Mouse (Mus musculus): Measurements from ENCODE around the gene Ift80. TPM values are rescaled to one million over a fixed set of nuclear protein-coding genes. Genes with fewer than 3 reads are reported as not detected.

Ift80 gene
- 8.5 and 9.0 TPM in 2 replicates for polyA plus RNA-seq (2015; fragmentation: Nextera tagmentation; extraction: Ambion mirVana)

DNA sequence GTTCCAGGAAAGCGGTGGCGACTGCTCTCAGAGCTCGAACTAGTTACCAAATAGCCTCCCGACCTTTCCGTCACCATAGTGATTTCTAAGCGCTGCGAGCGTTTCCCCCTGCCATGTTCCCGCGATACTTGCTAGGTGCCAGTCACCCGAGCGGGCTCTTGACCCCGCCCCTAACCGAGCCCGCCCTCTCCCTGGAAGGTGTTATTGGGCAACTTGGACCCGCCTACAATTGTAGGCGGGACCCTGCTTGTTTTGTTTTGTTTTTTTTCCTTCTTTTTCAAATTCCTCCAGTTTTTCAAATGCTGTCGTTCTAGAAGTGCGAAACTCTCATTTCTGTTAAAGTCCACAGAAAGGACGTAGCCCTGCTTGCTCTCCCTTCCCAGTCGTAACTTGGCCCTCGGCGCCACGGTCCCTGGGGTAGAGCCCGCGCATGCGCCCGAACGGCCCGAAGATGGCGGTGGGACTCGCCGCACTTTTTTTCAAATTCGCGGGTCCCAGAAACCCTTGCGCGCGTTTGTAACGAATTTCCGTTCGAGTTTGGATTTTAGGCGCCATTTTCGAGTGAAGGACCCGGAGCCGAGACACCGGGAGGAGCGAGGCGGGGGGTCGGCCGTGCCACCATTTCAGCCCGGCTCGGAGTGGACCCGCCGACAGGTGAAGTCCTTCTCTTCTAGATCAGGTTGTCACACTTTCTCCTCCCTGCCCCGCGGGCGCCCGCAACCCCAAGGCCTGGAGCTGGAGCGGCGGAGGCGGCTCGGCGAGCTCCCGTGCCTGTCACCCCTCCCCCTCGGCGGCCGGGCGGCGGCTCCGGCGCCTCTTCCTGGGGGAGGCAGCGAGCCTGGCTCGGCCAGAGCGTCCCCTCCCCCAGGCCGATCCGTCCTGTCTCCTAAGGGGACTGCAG lies at the start of gene Ift80, which contains the start of gene Smc4:
Gene Ift80 (minus strand): TSS at position 134 of the 901 bp plus-strand sequence.
Gene Smc4 (plus strand): TSS at position 302 of the 901 bp plus-strand sequence.

GRCm38 (mm10) chr3:69044645-69045399 lies 40.5 kb upstream of the Ift80 start, which contains the start of gene Trim59:
Trim59 (minus strand) TSS chr3:69044755.

GRCm38 (mm10) chr3:68869211-68869690 lies 135.1 kb downstream of the Ift80 start, which contains the start of gene 1110032F04Rik:
1110032F04Rik (plus strand) TSS chr3:68869586.

Small RNAs within 50 kb of the gene (microRNA-seq; reads per million reads assigned to microRNA genes)
- gene Mir15b (ENCODE audit: borderline replicate concordance, insufficient number of aligned reads) (1,138 reads per million, percentile 77 among the genes with 10 or more reads in this experiment), gene Mir16-2 (ENCODE audit: borderline replicate concordance, insufficient number of aligned reads) (504 reads per million, percentile 67 among the genes with 10 or more reads in this experiment)

Other genes starting within 250 kb of the Ift80 start
- gene 1110032F04Rik, start 135.0 kb downstream of the Ift80 start, polyA plus RNA-seq (2015; fragmentation: Nextera tagmentation; extraction: Ambion mirVana): 0.24 and 0.43 TPM in 2 replicates
- 49.5 and 77.3 TPM in 2 replicates for gene Smc4, start 168 bp upstream of the Ift80 start, polyA plus RNA-seq (2015; fragmentation: Nextera tagmentation; extraction: Ambion mirVana)
- 23.7 and 31.1 TPM in 2 replicates for gene Trim59, start 40.2 kb upstream of the Ift80 start, polyA plus RNA-seq (2015; fragmentation: Nextera tagmentation; extraction: Ambion mirVana)
- 18.5 and 26.4 TPM in 2 replicates for gene Kpna4, start 122.5 kb upstream of the Ift80 start, polyA plus RNA-seq (2015; fragmentation: Nextera tagmentation; extraction: Ambion mirVana)
- gene Arl14, start 217.8 kb upstream of the Ift80 start, polyA plus RNA-seq (2015; fragmentation: Nextera tagmentation; extraction: Ambion mirVana): not detected in 2 replicates